Mouse (Mus musculus) left cerebral cortex, postnatal 10 days (tissue): ENCODE results near the gene Qrich1. TPM values are rescaled to one million over a fixed set of nuclear protein-coding genes. Genes with fewer than 3 reads are reported as not detected.

Experiments
- DNase-seq, 2 experiments: peaks; one replicate each; pipeline ENCODE4 v3.0.0; 2021 to 2022; ENCODE audit warnings: low spot score in 2 of 2, mixed read lengths in 1 of 2; ENCODE audit errors: extremely low spot score in 1 of 2
- intact Hi-C: fragments of 180-260 bp; cut with DNase I; formaldehyde crosslinking; loops from one replicate; pipeline ENCODE4 v1.15.1; 2025
- total RNA-seq, 2 experiments: library from RNA; stranded (reverse); gene quantifications; 2 replicates each; pipeline ENCODE4 v1.2.3; 2021

Gene Qrich1
- total RNA-seq, 2 experiments from 2014 or later, result 125 to 131 TPM

GRCm38 (mm10) chr9:108490559-108491285, 25.9 kb upstream of the Qrich1 start, which contains the start of gene Usp19:
Usp19 (plus strand) TSS chr9:108490602.
- peak; percentile 95 to 97 for DNase-seq
- intact Hi-C loops, result no loop called here

- intact Hi-C loops, result no loop called here
- DNase-seq, result no peak
Observed at GRCm38 (mm10) chr9:108491286-108491580, 25.4 kb upstream of the Qrich1 start.

GRCm38 (mm10) chr9:108492043-108492750, 24.4 kb upstream of the Qrich1 start:
- DNase-seq, result peak in 1 of 2 experiments; percentile 51
- intact Hi-C loops, result no loop called here

- intact Hi-C loops, result no loop called here
- no peak for DNase-seq
Observed at GRCm38 (mm10) chr9:108493246-108493645, 23.4 kb upstream of the Qrich1 start.

GRCm38 (mm10) chr9:108494146-108494825, 22.3 kb upstream of the Qrich1 start:
- DNase-seq, result no peak
- intact Hi-C loops, result no loop called here

- DNase-seq, result no peak
- intact Hi-C loops, result no loop called here
Observed at GRCm38 (mm10) chr9:108494905-108495304, 21.7 kb upstream of the Qrich1 start.

GRCm38 (mm10) chr9:108499231-108499630, 17.4 kb upstream of the Qrich1 start:
- intact Hi-C loops, result no loop called here
- no peak for DNase-seq

- intact Hi-C loops, result no loop called here
- DNase-seq, result peak in 1 of 2 experiments; percentile 20
Observed at GRCm38 (mm10) chr9:108499943-108500342, 16.7 kb upstream of the Qrich1 start.

GRCm38 (mm10) chr9:108506901-108507300, 9.7 kb upstream of the Qrich1 start:
- no peak for DNase-seq
- intact Hi-C loops, result no loop called here

GRCm38 (mm10) chr9:108507619-108508434, 8.8 kb upstream of the Qrich1 start, which contains the start of gene Qars:
Qars (plus strand) TSS chr9:108507706.
- DNase-seq, result peak; percentile 94 to 96
- intact Hi-C loops, result no loop called here

- DNase-seq, result no peak
- intact Hi-C loops, result no loop called here
Observed at GRCm38 (mm10) chr9:108508776-108509175, 7.8 kb upstream of the Qrich1 start.

GRCm38 (mm10) chr9:108517253-108517930, 786 bp downstream of the Qrich1 start:
- intact Hi-C loops, result loop anchor here (5.0 kb wide), 1 partner anchor 40 kb away; no protein-coding TSS in a partner anchor
- peak; percentile 80 to 94 for DNase-seq

- peak; percentile 26 to 41 for DNase-seq
- intact Hi-C loops, result loop anchor here (5.0 kb wide), 1 partner anchor 39 kb away; no protein-coding TSS in a partner anchor
Observed at GRCm38 (mm10) chr9:108517931-108518332, 1.3 kb downstream of the Qrich1 start.

- intact Hi-C loops, result no loop called here
- DNase-seq, result no peak
Observed at GRCm38 (mm10) chr9:108521604-108522003, 5.0 kb downstream of the Qrich1 start.

GRCm38 (mm10) chr9:108523341-108523740, 6.7 kb downstream of the Qrich1 start:
- intact Hi-C loops, result no loop called here
- no peak for DNase-seq

GRCm38 (mm10) chr9:108525400-108525799, 8.8 kb downstream of the Qrich1 start:
- DNase-seq, result no peak
- intact Hi-C loops, result no loop called here

- no peak for DNase-seq
- intact Hi-C loops, result loop anchor here (10.0 kb wide), 1 partner anchor 166 kb away; no protein-coding TSS in a partner anchor
Observed at GRCm38 (mm10) chr9:108530954-108531353, 14.3 kb downstream of the Qrich1 start.

- intact Hi-C loops, result loop anchor here (10.0 kb wide), 1 partner anchor 167 kb away; no protein-coding TSS in a partner anchor
Observed at GRCm38 (mm10) chr9:108531496-108531895, 14.9 kb downstream of the Qrich1 start.

More at GRCm38 (mm10) chr9:108531496-108531895, 14.9 kb downstream of the Qrich1 start:
- no peak for DNase-seq
